Mouse (Mus musculus) stomach, embryonic 15.5 days (tissue): ENCODE measurements around the gene Svbp. TPM values are rescaled to one million over a fixed set of nuclear protein-coding genes. Genes with fewer than 3 reads are reported as not detected.

Experiments
- ATAC-seq: fragments of 200-750 bp; cut with Nextera tagmentation; 2 replicates; pipeline ENCODE4 v1.8.0; 2017; ENCODE audit warnings: low read depth, moderate number of reproducible peaks, moderate TSS enrichment; ENCODE audit not compliant: insufficient read depth, low FRiP score
- H3K27ac ChIP-seq: fragments of 300-500 bp; sonication (generic); 2 replicates; pipeline ENCODE4 v1.5.1; 2015; ENCODE audit warnings: mild to moderate bottlenecking, inconsistent platforms
- H3K27me3 ChIP-seq: fragments of 300-500 bp; sonication (generic); replicated peaks from 2 replicates; pipeline ENCODE4 v1.6.1; 2015; ENCODE audit warnings: inconsistent platforms
- H3K36me3 ChIP-seq: fragments of 300-500 bp; sonication (generic); 2 replicates; pipeline ENCODE4 v1.6.1; 2015; ENCODE audit warnings: inconsistent platforms
- H3K4me1 ChIP-seq: fragments of 300-500 bp; sonication (generic); 2 replicates; pipeline ENCODE4 v1.6.1; 2015; ENCODE audit warnings: inconsistent platforms
- H3K4me2 ChIP-seq: fragments of 300-500 bp; sonication (generic); 2 replicates; pipeline ENCODE4 v1.6.1; 2015; ENCODE audit warnings: mild to moderate bottlenecking, inconsistent platforms
- H3K4me3 ChIP-seq: fragments of 300-500 bp; sonication (generic); replicated peaks from 2 replicates; pipeline ENCODE4 v1.5.1; 2015; ENCODE audit warnings: inconsistent platforms
- H3K9ac ChIP-seq: fragments of 300-500 bp; sonication (generic); 2 replicates; pipeline ENCODE4 v1.6.1; 2015; ENCODE audit warnings: inconsistent platforms
- H3K9me3 ChIP-seq: fragments of 300-500 bp; sonication (generic); 2 replicates; pipeline ENCODE4 v1.6.1; 2016; ENCODE audit warnings: inconsistent platforms
- WGBS: fragments of 180-500 bp; shearing (Covaris S2); methylation state at CpG from one replicate; pipeline ENCODE4 v1.1.7; 2015; 5-methylcytosine and 5-hydroxymethylcytosine counted together
- polyA plus RNA-seq: library from polyadenylated mRNA; unstranded; fragments of >200 nt; fragmentation: Nextera tagmentation; extraction: Ambion mirVana; gene quantifications from 2 replicates; pipeline ENCODE4 v1.2.1, GENCODE M21; 2015

Gene Svbp
- polyA plus RNA-seq, 1 experiment from 2014 or later = 125 TPM

DNA sequence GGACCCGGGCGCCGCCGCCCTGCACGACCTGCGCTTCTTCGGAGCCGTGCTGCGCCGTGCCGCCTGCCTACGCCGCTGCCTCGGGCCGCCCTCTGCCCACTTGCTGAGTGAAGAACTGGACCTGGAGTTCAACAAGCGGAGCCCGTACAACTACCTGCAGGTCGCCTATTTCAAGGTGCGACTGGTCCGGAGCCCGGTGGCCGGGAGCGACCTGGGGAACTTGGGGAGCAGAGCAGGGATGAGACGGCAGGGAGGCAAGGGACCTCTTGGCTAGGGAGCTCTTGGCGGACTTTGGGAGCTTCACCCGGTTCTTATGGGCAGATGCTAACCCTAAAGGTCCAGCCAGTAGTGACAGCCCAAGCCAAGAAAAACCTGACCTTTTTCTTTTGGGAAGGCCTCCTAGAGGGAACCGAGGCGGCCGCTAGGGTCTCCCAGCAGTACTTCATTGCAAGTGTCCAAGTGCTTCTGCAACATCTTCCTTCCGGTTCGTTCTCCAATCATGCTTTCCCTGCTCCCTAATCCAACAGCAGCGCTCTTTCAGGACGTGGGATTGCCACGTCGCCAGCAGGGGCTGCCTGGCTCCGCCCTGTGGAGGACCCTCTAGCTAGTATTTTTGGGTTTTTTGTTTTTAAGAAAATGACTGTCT lies 38.3 kb downstream of the Svbp start:
- Histone ChIP-seq H3K4me2 (peak overlapping the region; percentile 95), H3K36me3 (peaks cover 4% of the 10 kb centered on the region), H3K9ac (peak overlapping the region; percentile 71), H3K27ac (peak overlapping the region; percentile 65), H3K9me3 (no peaks in the 10 kb centered on the region), H3K4me1 (peaks cover 8% of the 10 kb centered on the region), H3K27me3 (no peaks in the 10 kb centered on the region), H3K4me3 (peak overlapping the region; percentile 87)
- WGBS = under 1% methylated on average over 36 of the region's 36 CpGs
- peak; percentile 15 for ATAC-seq

DNA sequence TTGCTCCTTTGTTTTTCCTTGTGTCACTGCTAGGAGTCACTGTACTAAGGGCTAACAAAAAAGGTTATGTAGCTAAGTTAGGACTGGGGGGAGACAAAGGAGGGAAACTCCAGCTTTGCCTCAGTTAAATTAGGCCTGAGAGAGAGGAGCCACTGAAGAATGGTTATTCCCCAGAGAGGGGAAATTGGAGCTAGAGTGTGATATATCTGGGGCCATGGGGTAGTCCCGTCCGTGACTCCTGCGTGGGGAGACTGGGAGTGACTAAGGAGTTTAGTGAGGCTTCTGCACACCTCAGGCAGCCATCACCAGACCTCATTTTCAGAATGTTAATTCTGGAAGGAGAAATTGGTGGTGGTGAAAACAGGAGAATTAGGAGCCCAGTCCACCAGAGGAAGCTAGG lies 39.2 kb downstream of the Svbp start:
- ATAC-seq = no peak
- 77% methylated on average over 3 of the region's 3 CpGs for WGBS
- H3K4me3 ChIP-seq = peak overlapping the region; percentile 87
- no peak overlapping the region for H3K27ac ChIP-seq
- peaks cover 4% of the 10 kb centered on the region for H3K36me3 ChIP-seq
- H3K4me2 ChIP-seq = peak overlapping the region; percentile 95
- H3K4me1 ChIP-seq = peaks cover 12% of the 10 kb centered on the region
- 0 out of 2 replicates have a peak overlapping the region, but pooled peaks have one; percentile 23 for H3K9ac ChIP-seq
- H3K9me3 ChIP-seq = no peaks in the 10 kb centered on the region
- H3K27me3 ChIP-seq = no peaks in the 10 kb centered on the region

DNA sequence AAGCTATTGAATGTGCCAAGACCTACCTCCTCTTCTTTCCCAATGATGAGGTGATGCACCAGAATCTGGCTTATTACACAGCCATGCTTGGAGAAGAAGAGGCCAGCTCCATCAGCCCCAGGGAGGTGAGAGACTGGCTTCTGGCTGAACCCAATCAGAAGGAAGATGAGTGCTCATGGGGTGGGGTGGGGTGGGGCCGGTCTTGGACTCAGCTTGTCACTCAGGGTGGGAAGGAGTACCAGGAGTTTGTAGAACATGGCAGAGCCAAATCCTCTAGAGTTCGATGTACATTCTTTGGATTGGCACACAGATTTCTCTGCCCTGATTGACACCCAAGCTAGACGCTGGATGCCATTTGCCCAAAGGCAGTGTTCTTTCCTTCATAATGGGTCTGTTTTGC lies 43.6 kb downstream of the Svbp start:
- H3K36me3 ChIP-seq = peaks cover 5% of the 10 kb centered on the region
- ATAC-seq = no peak; the same call in 1 of the 2 replicates
- H3K27me3 ChIP-seq = no peaks in the 10 kb centered on the region
- H3K4me1 ChIP-seq = peaks cover 12% of the 10 kb centered on the region
- no peak overlapping the region for H3K4me3 ChIP-seq
- H3K9ac ChIP-seq = no peak overlapping the region
- no peaks in the 10 kb centered on the region for H3K9me3 ChIP-seq
- H3K27ac ChIP-seq = no peak overlapping the region
- 80% methylated on average over 3 of the region's 3 CpGs for WGBS
- no peak overlapping the region for H3K4me2 ChIP-seq

DNA sequence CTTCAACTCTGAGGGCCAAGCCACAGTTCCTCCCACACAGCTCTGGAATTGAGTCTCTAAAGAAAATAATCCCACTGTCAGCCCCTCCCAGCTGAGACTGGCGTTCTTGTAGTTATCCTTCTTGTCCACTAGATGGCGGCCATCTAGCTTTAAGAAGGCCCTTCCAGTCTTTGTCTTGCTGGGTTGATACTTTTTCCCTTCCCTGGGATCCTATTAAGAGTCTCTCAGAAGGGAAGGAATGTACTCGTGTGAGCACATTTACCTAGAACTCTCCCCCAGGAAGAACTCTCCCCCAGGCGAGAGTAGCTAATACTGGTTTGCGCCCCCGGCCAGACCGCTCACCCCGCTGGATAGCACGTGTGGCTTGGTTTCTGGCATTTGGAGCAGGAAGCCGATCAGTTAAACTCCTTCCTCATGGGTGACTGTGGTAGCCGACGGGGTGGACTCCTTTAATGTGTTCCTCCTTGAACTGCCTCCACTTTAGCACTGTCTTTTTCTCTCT lies 44.1 kb downstream of the Svbp start:
- Histone ChIP-seq H3K9ac (no peak overlapping the region), H3K4me3 (0 out of 2 replicates have a peak overlapping the region, but pooled peaks have one; percentile 14), H3K36me3 (peaks cover 6% of the 10 kb centered on the region), H3K27me3 (no peaks in the 10 kb centered on the region), H3K4me2 (peak overlapping the region; percentile 21; the same call in 1 of the 2 replicates), H3K27ac (no peak overlapping the region), H3K4me1 (peaks cover 12% of the 10 kb centered on the region), H3K9me3 (no peaks in the 10 kb centered on the region)
- WGBS = 38% methylated on average over 12 of the region's 12 CpGs
- peak; percentile 57; the same call in 1 of the 2 replicates for ATAC-seq

DNA sequence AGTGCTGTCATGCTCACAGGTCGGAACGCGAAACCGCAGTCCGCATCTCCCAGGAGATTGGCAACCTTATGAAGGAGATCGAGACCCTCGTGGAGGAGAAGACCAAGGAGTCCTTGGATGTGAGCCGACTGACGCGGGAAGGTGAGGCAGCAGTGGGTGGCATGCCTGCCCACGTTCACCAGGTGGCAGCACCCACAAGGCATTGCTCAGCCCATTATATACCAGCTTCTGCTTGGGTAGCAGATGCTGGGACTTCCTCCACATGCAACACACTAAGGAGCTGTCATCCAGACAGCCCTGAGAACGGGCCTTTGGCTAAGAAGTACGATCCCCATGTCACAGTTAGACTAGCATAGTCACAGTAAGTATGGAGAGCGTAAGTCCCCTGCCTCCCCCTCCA lies 46.6 kb downstream of the Svbp start:
- H3K4me1 ChIP-seq = 0 out of 2 replicates have a peak, but pooled peaks cover 6% of the 10 kb centered on the region
- H3K36me3 ChIP-seq = peaks cover 4% of the 10 kb centered on the region
- ATAC-seq = no peak

DNA sequence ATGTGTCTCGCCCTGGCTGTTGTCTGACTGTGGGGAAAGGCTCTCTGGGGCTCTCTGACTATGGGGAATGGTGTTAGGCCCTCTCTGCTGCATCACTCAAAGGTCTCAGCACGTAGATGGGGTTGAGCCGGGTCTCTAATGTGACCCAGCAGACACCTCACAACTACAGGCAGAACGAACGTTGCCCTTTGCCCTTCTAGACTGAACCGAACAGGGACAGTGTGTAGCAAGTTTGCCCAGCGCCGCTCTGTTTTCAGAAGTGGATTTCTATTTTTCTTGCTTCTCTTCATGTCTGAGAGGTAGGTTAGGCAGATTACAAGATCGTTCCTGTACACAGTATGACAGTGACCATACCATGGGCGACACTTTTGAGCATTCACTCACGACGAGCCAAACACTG lies 47.5 kb downstream of the Svbp start:
- Histone ChIP-seq H3K27ac (no peak overlapping the region), H3K4me1 (0 out of 2 replicates have a peak, but pooled peaks cover 6% of the 10 kb centered on the region), H3K4me2 (no peak overlapping the region), H3K4me3 (no peak overlapping the region), H3K36me3 (0 out of 2 replicates have a peak, but pooled peaks cover 3% of the 10 kb centered on the region), H3K9ac (no peak overlapping the region), H3K27me3 (no peaks in the 10 kb centered on the region), H3K9me3 (no peaks in the 10 kb centered on the region)
- 89% methylated on average over 12 of the region's 12 CpGs for WGBS
- no peak for ATAC-seq

More for the DNA sequence above, 46.6 kb downstream of the Svbp start:
- Histone ChIP-seq H3K4me2 (no peak overlapping the region), H3K9ac (no peak overlapping the region), H3K27ac (no peak overlapping the region), H3K4me3 (no peak overlapping the region), H3K9me3 (no peaks in the 10 kb centered on the region), H3K27me3 (no peaks in the 10 kb centered on the region)
- 90% methylated on average over 14 of the region's 14 CpGs for WGBS

DNA sequence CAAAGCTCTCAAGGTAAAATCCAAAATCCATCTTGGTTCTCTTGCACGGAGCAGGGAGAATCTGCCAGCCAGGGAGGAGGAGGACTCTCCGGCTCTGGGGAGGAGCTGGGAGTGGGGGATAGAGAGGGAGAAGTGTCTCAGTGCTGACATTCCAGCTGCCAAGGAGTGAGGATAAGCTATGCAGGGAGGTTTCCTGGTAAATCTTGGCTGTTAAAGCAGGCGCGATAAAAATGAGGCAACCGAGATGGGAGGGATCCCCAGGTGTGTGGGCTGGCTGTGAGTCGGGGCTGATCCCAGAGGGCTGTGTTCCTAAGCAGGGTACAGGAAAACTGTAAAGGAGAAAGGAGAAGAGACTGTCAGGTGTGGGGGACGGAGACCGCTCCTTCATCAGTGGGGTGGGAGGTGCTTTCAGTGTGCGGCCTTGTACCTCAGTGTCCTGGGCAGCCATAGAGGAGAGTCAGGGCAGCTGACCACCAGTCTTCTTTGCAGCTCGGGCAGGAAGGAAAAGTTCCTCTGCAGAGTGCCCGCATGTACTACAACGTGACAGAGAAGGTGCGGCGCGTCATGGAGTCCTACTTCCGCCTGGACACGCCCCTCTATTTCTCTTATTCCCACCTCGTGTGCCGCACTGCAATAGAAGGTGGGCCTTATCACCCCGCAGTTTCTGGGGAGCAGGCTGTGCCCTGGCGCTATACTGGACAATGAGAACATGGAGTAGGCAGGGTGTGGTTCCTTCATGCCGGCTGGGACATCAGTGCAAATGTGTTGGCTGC lies 49.5 kb downstream of the Svbp start:
- H3K27ac ChIP-seq = no peak overlapping the region
- no peaks in the 10 kb centered on the region for H3K9me3 ChIP-seq
- WGBS = 76% methylated on average over 22 of the region's 22 CpGs
- ATAC-seq = no peak
- H3K36me3 ChIP-seq = 0 out of 2 replicates have a peak, but pooled peaks cover 3% of the 10 kb centered on the region
- no peaks in the 10 kb centered on the region for H3K27me3 ChIP-seq
- H3K4me1 ChIP-seq = no peaks in the 10 kb centered on the region; the same call in 1 of the 2 replicates
- no peak overlapping the region for H3K4me2 ChIP-seq
- H3K4me3 ChIP-seq = no peak overlapping the region
- no peak overlapping the region for H3K9ac ChIP-seq

DNA sequence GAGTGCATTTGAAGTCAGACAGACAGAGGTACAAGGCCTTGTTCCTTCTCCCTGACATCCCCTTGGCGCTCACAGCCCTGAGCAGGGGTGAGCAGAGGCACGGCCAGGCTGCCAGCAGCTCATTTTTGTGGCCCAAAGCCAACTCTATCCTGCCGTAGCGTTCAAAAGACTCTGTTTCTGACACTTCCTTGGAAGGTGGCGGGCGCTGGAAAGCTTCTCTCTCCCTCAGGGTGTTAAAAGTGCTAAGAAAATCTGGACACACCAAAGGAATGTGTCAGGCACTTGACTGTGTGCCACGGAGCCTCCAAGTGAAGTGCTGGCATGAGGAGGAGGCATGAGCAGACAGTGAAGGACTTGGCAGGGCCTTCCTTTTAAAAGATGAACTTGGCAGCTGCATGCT lies 50.5 kb downstream of the Svbp start:
- Histone ChIP-seq H3K27me3 (no peaks in the 10 kb centered on the region), H3K4me3 (no peak overlapping the region), H3K4me2 (no peak overlapping the region), H3K4me1 (no peaks in the 10 kb centered on the region; the same call in 1 of the 2 replicates), H3K9me3 (no peaks in the 10 kb centered on the region), H3K36me3 (0 out of 2 replicates have a peak, but pooled peaks cover 3% of the 10 kb centered on the region), H3K27ac (no peak overlapping the region), H3K9ac (no peak overlapping the region)
- WGBS = 61% methylated on average over 7 of the region's 7 CpGs
- no peak for ATAC-seq

DNA sequence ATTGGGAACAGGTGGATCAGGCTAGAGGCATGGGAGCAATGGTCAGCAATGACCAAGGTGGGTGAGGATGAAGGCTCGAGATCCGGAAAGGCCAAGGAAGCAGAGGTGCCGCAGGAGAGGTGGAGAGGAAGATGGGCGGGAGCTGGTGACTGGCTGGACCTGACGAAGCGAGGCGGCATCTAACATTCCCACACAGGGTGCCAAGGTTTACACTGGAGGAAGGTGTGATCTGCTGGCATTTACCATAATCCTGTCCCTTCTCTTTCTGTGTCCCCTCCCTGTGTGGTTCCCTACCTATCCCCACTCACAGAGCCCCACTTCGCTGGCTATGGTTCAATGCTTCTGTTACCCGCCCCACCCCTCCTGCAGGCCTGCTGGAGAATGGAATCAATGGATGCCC lies 50.9 kb downstream of the Svbp start:
- Histone ChIP-seq H3K27me3 (no peaks in the 10 kb centered on the region), H3K9me3 (no peaks in the 10 kb centered on the region), H3K36me3 (0 out of 2 replicates have a peak, but pooled peaks cover 3% of the 10 kb centered on the region), H3K4me1 (no peaks in the 10 kb centered on the region; the same call in 1 of the 2 replicates), H3K9ac (no peak overlapping the region), H3K27ac (no peak overlapping the region), H3K4me2 (no peak overlapping the region), H3K4me3 (no peak overlapping the region)
- no peak for ATAC-seq
- 89% methylated on average over 9 of the region's 9 CpGs for WGBS

DNA sequence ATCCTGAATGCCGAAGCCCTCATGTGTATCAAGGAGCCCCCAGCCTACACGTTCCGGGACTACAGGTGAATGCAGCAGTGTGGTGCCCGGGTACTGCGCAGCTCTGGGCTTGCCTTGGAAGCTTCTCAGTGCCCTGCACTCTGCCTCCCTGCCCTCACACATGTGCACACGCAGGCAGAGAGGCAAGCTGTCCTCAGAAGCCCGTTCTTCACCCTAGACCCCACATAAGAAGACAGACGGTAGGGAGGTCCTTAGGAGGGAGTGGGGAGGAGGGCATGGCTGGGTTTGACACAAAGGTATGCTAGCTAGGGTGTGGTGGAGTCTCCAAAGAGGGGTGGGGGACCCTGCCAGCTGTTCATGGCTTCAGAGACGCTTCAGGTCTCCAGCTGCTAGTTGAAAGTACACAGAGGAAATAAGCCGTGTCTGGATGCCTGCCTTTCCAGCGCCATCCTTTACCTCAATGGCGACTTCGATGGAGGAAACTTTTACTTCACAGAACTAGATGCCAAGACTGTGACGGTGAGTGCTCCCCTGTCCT lies 51.7 kb downstream of the Svbp start:
- Histone ChIP-seq H3K27ac (no peak overlapping the region), H3K9ac (no peak overlapping the region), H3K4me2 (no peak overlapping the region), H3K27me3 (no peaks in the 10 kb centered on the region), H3K36me3 (0 out of 2 replicates have a peak, but pooled peaks cover 3% of the 10 kb centered on the region), H3K4me1 (no peaks in the 10 kb centered on the region; the same call in 1 of the 2 replicates), H3K4me3 (no peak overlapping the region), H3K9me3 (no peaks in the 10 kb centered on the region)
- ATAC-seq = no peak
- 78% methylated on average over 14 of the region's 14 CpGs for WGBS

DNA sequence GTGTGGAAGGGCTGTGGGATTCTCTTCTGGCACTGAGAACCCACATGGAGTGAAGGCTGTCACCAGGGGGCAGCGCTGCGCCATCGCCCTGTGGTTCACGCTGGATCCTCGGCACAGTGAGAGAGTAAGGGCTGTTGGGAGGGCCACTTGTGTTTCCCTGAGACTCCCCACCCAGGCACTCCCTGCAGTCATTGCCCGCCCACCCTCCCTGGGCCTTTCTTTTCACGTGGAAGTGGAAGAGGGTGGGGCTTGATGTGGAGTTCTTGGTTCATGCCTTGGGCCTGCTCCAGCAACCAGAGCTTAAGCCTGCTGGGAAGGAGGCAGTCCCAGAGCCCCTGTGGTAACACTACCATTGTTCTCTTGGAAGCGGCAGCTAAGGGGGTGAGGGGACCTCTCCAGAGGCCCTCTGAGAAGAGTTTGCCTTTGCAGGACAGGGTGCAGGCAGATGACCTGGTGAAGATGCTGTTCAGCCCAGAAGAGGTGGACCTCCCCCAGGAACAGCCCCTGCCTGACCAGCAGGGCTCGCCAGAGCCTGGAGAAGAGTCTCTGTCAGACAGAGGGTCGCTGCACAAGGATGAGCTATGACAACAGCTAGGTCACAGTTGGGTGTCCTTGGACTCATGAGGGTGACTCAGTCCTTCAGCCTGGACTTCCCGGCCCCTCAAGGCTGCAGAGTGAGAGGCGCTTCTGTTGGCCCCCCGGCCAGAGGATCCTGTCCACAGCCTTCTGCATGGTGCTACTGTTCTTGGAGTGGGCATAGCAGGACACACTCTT lies 52.5 kb downstream of the Svbp start:
- H3K27me3 ChIP-seq = no peaks in the 10 kb centered on the region
- H3K4me3 ChIP-seq = no peak overlapping the region
- H3K4me1 ChIP-seq = no peaks in the 10 kb centered on the region; the same call in 1 of the 2 replicates
- peak; percentile 64; the same call in 1 of the 2 replicates for ATAC-seq
- H3K9ac ChIP-seq = no peak overlapping the region
- H3K4me2 ChIP-seq = no peak overlapping the region
- 0 out of 2 replicates have a peak, but pooled peaks cover 3% of the 10 kb centered on the region for H3K36me3 ChIP-seq
- WGBS = 38% methylated on average over 13 of the region's 13 CpGs
- H3K9me3 ChIP-seq = no peaks in the 10 kb centered on the region
- H3K27ac ChIP-seq = peak overlapping the region; percentile 2; the same call in 1 of the 2 replicates
